Mouse (Mus musculus): ENCODE measurements around the gene Plcxd3. TPM values are rescaled to one million over a fixed set of nuclear protein-coding genes. Genes with fewer than 3 reads are reported as not detected.

Gene Plcxd3
- polyA plus RNA-seq, 1 experiment from 2014 or later, result 24.3 TPM

- Histone ChIP-seq H3K27ac (no peak overlapping the region), H3K4me1 (peaks cover 3% of the 10 kb centered on the region; the same call in 1 of the 2 replicates), H3K9me3 (no peaks in the 10 kb centered on the region), H3K36me3 (replicated peaks) (no peaks in the 10 kb centered on the region), H3K4me2 (no peak overlapping the region), H3K27me3 (no peaks in the 10 kb centered on the region), H3K4me3 (replicated peaks) (no peak overlapping the region), H3K9ac (no peak overlapping the region)
- 7% methylated on average over 4 of the region's 4 CpGs for WGBS
- 0 out of 2 replicates have a peak, but pooled peaks have one; percentile 44 for ATAC-seq (ENCODE audit: low FRiP score)
Observed at GRCm38 (mm10) chr15:4400096-4400495, 24.8 kb downstream of the Plcxd3 start.

GRCm38 (mm10) chr15:4411333-4411732 lies 36.0 kb downstream of the Plcxd3 start:
- 44% methylated on average over 2 of the region's 2 CpGs for WGBS
- Histone ChIP-seq H3K4me2 (no peak overlapping the region), H3K27ac (no peak overlapping the region), H3K4me3 (replicated peaks) (no peak overlapping the region), H3K4me1 (no peaks in the 10 kb centered on the region), H3K9ac (no peak overlapping the region), H3K9me3 (no peaks in the 10 kb centered on the region), H3K27me3 (no peaks in the 10 kb centered on the region), H3K36me3 (replicated peaks) (no peaks in the 10 kb centered on the region)
- no peak for ATAC-seq (ENCODE audit: low FRiP score)

GRCm38 (mm10) chr15:4440081-4440480 lies 64.8 kb downstream of the Plcxd3 start:
- ATAC-seq (ENCODE audit: low FRiP score), result no peak
- Histone ChIP-seq H3K4me1 (no peaks in the 10 kb centered on the region), H3K4me3 (replicated peaks) (no peak overlapping the region), H3K27ac (no peak overlapping the region), H3K9ac (no peak overlapping the region), H3K36me3 (replicated peaks) (no peaks in the 10 kb centered on the region), H3K4me2 (no peak overlapping the region), H3K9me3 (no peaks in the 10 kb centered on the region), H3K27me3 (no peaks in the 10 kb centered on the region)

- Histone ChIP-seq H3K4me3 (replicated peaks) (no peak overlapping the region), H3K36me3 (replicated peaks) (no peaks in the 10 kb centered on the region), H3K4me2 (no peak overlapping the region), H3K27ac (no peak overlapping the region), H3K9me3 (no peaks in the 10 kb centered on the region), H3K27me3 (no peaks in the 10 kb centered on the region), H3K4me1 (no peaks in the 10 kb centered on the region), H3K9ac (no peak overlapping the region)
- WGBS, result 81% methylated on average over 3 of the region's 3 CpGs
- no peak for ATAC-seq (ENCODE audit: low FRiP score)
Observed at GRCm38 (mm10) chr15:4496182-4496581, 120.9 kb downstream of the Plcxd3 start.

- H3K9me3 ChIP-seq, result no peaks in the 10 kb centered on the region
- H3K4me1 ChIP-seq, result no peaks in the 10 kb centered on the region
- no peaks in the 10 kb centered on the region for H3K36me3 ChIP-seq (replicated peaks)
- no peak for ATAC-seq (ENCODE audit: low FRiP score)
- no peaks in the 10 kb centered on the region for H3K27me3 ChIP-seq
- H3K27ac ChIP-seq, result no peak overlapping the region
- no peak overlapping the region for H3K4me3 ChIP-seq (replicated peaks)
- no peak overlapping the region for H3K4me2 ChIP-seq
- no peak overlapping the region for H3K9ac ChIP-seq
- 77% methylated on average over 2 of the region's 2 CpGs for WGBS
Observed at GRCm38 (mm10) chr15:4496984-4497383, 121.7 kb downstream of the Plcxd3 start.

GRCm38 (mm10) chr15:4498036-4498435 lies 122.7 kb downstream of the Plcxd3 start:
- Histone ChIP-seq H3K27me3 (no peaks in the 10 kb centered on the region), H3K9me3 (no peaks in the 10 kb centered on the region), H3K4me1 (no peaks in the 10 kb centered on the region), H3K27ac (no peak overlapping the region), H3K4me3 (replicated peaks) (no peak overlapping the region), H3K36me3 (replicated peaks) (no peaks in the 10 kb centered on the region), H3K4me2 (no peak overlapping the region), H3K9ac (no peak overlapping the region)
- no peak for ATAC-seq (ENCODE audit: low FRiP score)
- 86% methylated on average over 3 of the region's 3 CpGs for WGBS

GRCm38 (mm10) chr15:4503366-4503765 lies 128.1 kb downstream of the Plcxd3 start:
- Histone ChIP-seq H3K27ac (no peak overlapping the region), H3K9me3 (no peaks in the 10 kb centered on the region), H3K4me3 (replicated peaks) (no peak overlapping the region), H3K36me3 (replicated peaks) (no peaks in the 10 kb centered on the region), H3K4me1 (no peaks in the 10 kb centered on the region), H3K4me2 (no peak overlapping the region), H3K27me3 (no peaks in the 10 kb centered on the region), H3K9ac (no peak overlapping the region)
- ATAC-seq (ENCODE audit: low FRiP score), result no peak
- WGBS, result 89% methylated on average over 3 of the region's 3 CpGs

- H3K36me3 ChIP-seq (replicated peaks), result no peaks in the 10 kb centered on the region
- no peaks in the 10 kb centered on the region for H3K27me3 ChIP-seq
- no peaks in the 10 kb centered on the region for H3K4me1 ChIP-seq
- H3K4me2 ChIP-seq, result no peak overlapping the region
- WGBS, result 79% methylated on average over 4 of the region's 4 CpGs
- ATAC-seq (ENCODE audit: low FRiP score), result no peak
- no peak overlapping the region for H3K9ac ChIP-seq
- H3K4me3 ChIP-seq (replicated peaks), result no peak overlapping the region
- no peak overlapping the region for H3K27ac ChIP-seq
- H3K9me3 ChIP-seq, result no peaks in the 10 kb centered on the region
Observed at GRCm38 (mm10) chr15:4503826-4504225, 128.5 kb downstream of the Plcxd3 start.

- Histone ChIP-seq H3K4me3 (replicated peaks) (no peak overlapping the region), H3K4me1 (no peaks in the 10 kb centered on the region), H3K36me3 (replicated peaks) (no peaks in the 10 kb centered on the region), H3K9me3 (no peaks in the 10 kb centered on the region), H3K27me3 (no peaks in the 10 kb centered on the region), H3K27ac (no peak overlapping the region), H3K4me2 (no peak overlapping the region), H3K9ac (no peak overlapping the region)
- 91% methylated on average over 1 of the region's 1 CpGs for WGBS
- ATAC-seq (ENCODE audit: low FRiP score), result no peak
Observed at GRCm38 (mm10) chr15:4514724-4515123, 139.4 kb downstream of the Plcxd3 start.

GRCm38 (mm10) chr15:4524598-4524997 lies 149.3 kb downstream of the Plcxd3 start:
- Histone ChIP-seq H3K4me2 (no peak overlapping the region), H3K4me1 (no peaks in the 10 kb centered on the region), H3K4me3 (replicated peaks) (no peak overlapping the region), H3K27me3 (no peaks in the 10 kb centered on the region), H3K36me3 (replicated peaks) (no peaks in the 10 kb centered on the region), H3K9me3 (no peaks in the 10 kb centered on the region), H3K9ac (no peak overlapping the region), H3K27ac (no peak overlapping the region)
- no peak for ATAC-seq (ENCODE audit: low FRiP score)
- WGBS, result 72% methylated on average over 3 of the region's 3 CpGs

GRCm38 (mm10) chr15:4533700-4534099 lies 158.4 kb downstream of the Plcxd3 start:
- 88% methylated on average over 2 of the region's 2 CpGs for WGBS
- no peak overlapping the region for H3K27ac ChIP-seq
- no peak overlapping the region for H3K9ac ChIP-seq
- H3K4me3 ChIP-seq (replicated peaks), result no peak overlapping the region
- H3K4me2 ChIP-seq, result no peak overlapping the region
- H3K9me3 ChIP-seq, result no peaks in the 10 kb centered on the region
- no peaks in the 10 kb centered on the region for H3K27me3 ChIP-seq
- no peaks in the 10 kb centered on the region for H3K4me1 ChIP-seq
- no peak for ATAC-seq (ENCODE audit: low FRiP score)
- no peaks in the 10 kb centered on the region for H3K36me3 ChIP-seq (replicated peaks)

GRCm38 (mm10) chr15:4559121-4559520 lies 183.8 kb downstream of the Plcxd3 start:
- Histone ChIP-seq H3K9me3 (no peaks in the 10 kb centered on the region), H3K4me3 (replicated peaks) (no peak overlapping the region), H3K4me1 (no peaks in the 10 kb centered on the region), H3K27me3 (no peaks in the 10 kb centered on the region), H3K4me2 (no peak overlapping the region), H3K9ac (no peak overlapping the region), H3K27ac (no peak overlapping the region), H3K36me3 (replicated peaks) (no peaks in the 10 kb centered on the region)
- 83% methylated on average over 5 of the region's 5 CpGs for WGBS
- ATAC-seq (ENCODE audit: low FRiP score), result no peak

GRCm38 (mm10) chr15:4561431-4561970 lies 186.2 kb downstream of the Plcxd3 start:
- Histone ChIP-seq H3K9ac (no peak overlapping the region), H3K27ac (no peak overlapping the region), H3K4me2 (no peak overlapping the region), H3K36me3 (replicated peaks) (no peaks in the 10 kb centered on the region), H3K27me3 (no peaks in the 10 kb centered on the region), H3K9me3 (no peaks in the 10 kb centered on the region), H3K4me1 (no peaks in the 10 kb centered on the region), H3K4me3 (replicated peaks) (no peak overlapping the region)
- ATAC-seq (ENCODE audit: low FRiP score), result no peak
- 61% methylated on average over 6 of the region's 6 CpGs for WGBS
